Mouse (Mus musculus) adrenal gland, adult 18-20 months (tissue): ENCODE results near the gene Rab20. TPM values are rescaled to one million over a fixed set of nuclear protein-coding genes. Genes with fewer than 3 reads are reported as not detected.
A peak's percentile ranks its signal among the peaks of the same experiment; 100 is the strongest.

Experiments used
- DNase-seq, 2 experiments: peaks; one replicate each; pipeline ENCODE4 v3.0.0; 2021 to 2022; ENCODE audit warnings: low spot score in 2 of 2
- total RNA-seq, 2 experiments: library from RNA; stranded (reverse); gene quantifications; 1 replicate in 1 of 2; 2 replicates in 1 of 2; pipeline ENCODE4 v1.2.3; 2021

Gene Rab20
- total RNA-seq, 2 experiments from 2014 or later, result 6.9 to 7.5 TPM

DNA sequence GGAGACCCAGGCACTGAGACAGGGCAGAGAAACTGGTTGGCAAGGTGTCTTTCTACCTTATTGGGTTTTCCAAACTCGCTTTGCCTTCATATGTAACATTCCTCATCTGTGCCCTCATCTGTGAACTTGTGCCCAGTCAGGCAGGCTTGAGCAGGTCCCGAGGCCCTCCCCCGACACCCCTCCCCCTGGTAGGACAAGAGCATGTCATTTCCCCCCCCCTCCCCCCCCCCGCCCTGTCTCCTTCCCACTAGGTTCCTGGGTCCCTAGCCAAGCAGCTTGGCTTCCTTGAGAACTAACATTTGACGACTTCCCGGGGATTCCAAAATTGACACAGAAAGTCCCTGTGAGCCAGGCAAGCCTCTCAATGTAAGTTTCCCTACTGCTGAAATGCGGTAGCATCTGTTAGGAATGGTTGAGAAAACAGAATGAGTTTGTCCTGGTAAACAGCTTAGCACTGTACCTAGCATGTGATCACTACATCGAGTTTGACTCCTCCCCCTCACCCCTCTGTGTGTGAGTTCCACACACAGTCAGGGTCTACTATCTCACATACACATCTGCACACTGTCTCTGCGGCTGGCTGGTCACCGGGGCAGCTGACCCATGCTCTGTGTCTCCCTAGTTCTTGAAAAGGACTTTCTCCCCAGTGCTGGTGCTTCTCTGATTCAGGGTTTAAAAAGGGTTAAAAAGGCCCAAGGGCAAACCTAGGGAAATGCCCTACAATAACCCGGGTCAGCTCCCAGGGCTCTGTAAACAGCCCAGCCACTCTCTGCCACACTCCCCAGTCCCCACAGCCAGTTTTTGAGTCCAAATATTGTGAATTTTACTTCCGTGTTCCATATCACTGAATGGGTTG lies 20.3 kb downstream of the Rab20 start:
- DNase-seq, result no peak

GRCm38 (mm10) chr8:11457278-11457677 lies 21.2 kb downstream of the Rab20 start:
- DNase-seq, result no peak

- DNase-seq, result no peak
These were observed 24.3 kb downstream of the Rab20 start for GRCm38 (mm10) chr8:11454228-11454627.

- no peak for DNase-seq
These were observed 25.5 kb downstream of the Rab20 start for GRCm38 (mm10) chr8:11452974-11453373.

GRCm38 (mm10) chr8:11452559-11452958 lies 26.0 kb downstream of the Rab20 start:
- DNase-seq, result no peak

- no peak for DNase-seq
These were observed 26.4 kb downstream of the Rab20 start for GRCm38 (mm10) chr8:11452152-11452551.

- no peak for DNase-seq
These were observed 28.1 kb downstream of the Rab20 start for GRCm38 (mm10) chr8:11450184-11451113.

- no peak for DNase-seq
These were observed 30.5 kb downstream of the Rab20 start for GRCm38 (mm10) chr8:11447910-11448570.

- no peak for DNase-seq
These were observed 32.7 kb downstream of the Rab20 start for GRCm38 (mm10) chr8:11445790-11446189.

DNA sequence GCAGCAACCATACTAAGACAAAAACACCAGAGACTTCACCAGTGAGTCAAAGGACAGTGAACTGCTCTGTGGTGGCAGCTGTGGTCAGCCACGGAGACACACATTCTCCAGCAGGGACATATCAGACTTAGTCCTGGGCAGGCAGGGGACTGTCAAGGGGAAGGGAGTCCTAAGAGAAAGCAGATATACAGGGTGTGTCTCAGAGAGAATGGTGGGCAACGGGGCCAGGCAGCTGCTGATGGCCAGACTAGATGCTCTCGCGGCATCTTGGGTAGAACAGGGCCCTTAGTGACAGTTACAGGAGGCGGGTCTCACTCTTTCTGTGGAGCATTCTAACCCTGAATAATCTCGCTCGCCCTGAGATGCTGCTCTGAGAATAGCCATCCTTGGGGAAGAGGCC lies 34.3 kb downstream of the Rab20 start:
- no peak for DNase-seq

DNA sequence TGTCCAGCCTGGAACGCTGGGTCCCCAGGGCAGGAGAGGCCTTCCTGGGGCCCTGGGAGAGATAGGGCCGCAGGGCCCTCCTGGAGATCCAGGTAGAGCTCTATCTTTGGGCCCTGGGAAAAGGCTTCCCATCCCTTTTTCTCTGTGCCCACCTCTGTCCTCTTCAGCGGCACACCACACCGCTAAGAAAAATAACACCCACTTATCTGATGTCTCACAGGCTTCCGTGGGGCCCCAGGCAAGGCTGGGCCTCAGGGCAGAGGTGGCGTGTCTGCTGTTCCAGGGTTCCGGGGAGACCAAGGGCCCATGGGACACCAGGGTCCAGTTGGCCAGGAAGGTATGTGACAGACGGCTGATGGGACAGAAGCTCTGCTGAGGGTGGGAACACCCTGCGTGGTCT lies 34.9 kb downstream of the Rab20 start:
- DNase-seq, result no peak

- DNase-seq, result no peak
These were observed 37.2 kb downstream of the Rab20 start for GRCm38 (mm10) chr8:11441291-11441690.

- DNase-seq, result no peak
These were observed 40.6 kb downstream of the Rab20 start for GRCm38 (mm10) chr8:11437862-11438261.

GRCm38 (mm10) chr8:11430688-11431087 lies 47.8 kb downstream of the Rab20 start:
- peak in 1 of 2 experiments; percentile 40 for DNase-seq

- no peak for DNase-seq
These were observed 55.4 kb downstream of the Rab20 start for GRCm38 (mm10) chr8:11423091-11423490.

GRCm38 (mm10) chr8:11421968-11422367 lies 56.5 kb downstream of the Rab20 start:
- no peak for DNase-seq

- peak; percentile 37 to 62 for DNase-seq
These were observed 57.4 kb downstream of the Rab20 start for GRCm38 (mm10) chr8:11421105-11421504.

DNA sequence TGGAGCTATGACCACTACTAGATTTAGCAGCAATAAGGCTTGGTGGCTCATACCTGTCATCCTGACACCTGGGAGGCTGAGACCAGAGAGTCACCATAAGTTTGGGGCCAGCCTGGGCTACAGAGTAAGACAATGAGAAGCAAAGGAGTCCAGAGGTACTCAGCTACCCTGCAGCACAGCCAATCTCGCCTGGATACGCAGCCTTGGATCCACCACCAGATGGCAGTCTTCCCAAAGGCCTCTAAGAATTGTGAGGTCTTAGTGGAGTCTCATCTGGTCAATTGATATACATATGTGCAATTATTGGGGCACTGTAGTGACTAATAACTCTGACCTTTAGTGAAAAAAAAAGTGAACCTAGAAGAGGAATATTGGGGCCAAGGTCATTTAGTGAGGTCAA lies 58.9 kb downstream of the Rab20 start:
- DNase-seq, result peak; percentile 46 to 57

GRCm38 (mm10) chr8:11419232-11419631 lies 59.3 kb downstream of the Rab20 start:
- peak in 1 of 2 experiments; percentile 39 for DNase-seq

DNA sequence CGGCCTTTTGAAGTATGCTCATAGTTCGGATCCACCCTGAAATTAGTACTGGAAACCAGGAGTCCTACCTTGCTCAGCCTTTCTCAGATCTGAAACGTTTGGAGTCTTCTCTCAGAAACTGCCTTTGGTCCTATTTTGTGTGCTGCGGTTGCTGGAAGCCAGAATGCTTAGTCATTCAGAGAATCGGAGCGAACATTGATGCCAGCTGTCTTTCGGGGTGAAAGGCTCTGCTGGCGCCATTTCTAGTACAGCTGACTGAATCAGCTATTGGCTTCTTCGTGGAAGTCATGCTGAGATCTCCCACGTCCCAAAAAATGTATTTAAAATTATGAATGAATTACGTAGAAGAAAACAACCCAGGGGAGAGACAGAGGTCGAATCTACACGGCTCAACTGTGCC lies 60.7 kb downstream of the Rab20 start:
- DNase-seq, result no peak

GRCm38 (mm10) chr8:11415089-11415488 lies 63.4 kb downstream of the Rab20 start:
- no peak for DNase-seq
